Mouse (Mus musculus): Measurements from ENCODE around the gene Sart1.
"Not testable (repeated sequence)": the region's sequence is repeated elsewhere in the genome, so short reads cannot be mapped to it uniquely, and the experiment has no call there.

The Sart1 gene

DNA sequence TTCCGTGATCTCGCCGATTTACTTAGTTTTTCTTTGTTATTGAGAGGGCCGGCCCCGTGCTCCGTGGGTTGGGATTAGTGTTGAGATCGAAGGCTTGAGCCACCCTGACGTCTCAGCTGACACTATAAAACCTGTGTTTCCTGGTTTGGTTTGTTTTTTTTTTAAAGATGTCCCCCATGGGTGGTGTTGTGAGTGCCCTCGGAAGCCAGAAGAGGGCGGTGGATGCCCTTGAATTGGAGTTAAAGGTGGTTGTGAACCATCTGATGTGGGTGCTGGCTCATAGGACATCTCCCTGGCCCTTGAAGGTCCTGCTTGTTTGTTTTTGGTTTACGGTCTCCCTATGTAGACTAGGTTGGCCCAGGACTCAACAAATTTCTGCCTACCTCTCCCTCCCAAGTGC lies 21.0 kb downstream of the Sart1 start:
- no peak for DNase-seq (ENCODE audit: low spot score)

DNA sequence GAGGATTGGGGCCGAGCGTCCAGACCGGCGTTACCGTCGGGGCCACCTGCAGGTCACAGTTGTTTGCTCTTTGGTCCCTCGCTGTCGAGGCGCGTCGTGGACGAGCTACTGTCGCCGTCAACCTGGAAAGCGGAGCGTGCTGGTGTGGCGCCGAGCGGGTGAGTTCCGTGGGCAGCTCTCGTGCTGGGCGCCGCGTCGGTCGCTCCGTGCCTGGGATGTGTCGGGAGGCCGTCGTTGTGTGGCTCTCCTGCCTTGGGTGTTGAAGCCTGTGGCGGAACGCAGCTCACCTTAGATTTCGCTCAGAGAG lies 21.5 kb downstream of the Sart1 start, which contains the start of gene Banf1:
Banf1 (minus strand) TSS at position 116 of the 307 bp plus-strand sequence.
- DNase-seq (ENCODE audit: low spot score): no peak

DNA sequence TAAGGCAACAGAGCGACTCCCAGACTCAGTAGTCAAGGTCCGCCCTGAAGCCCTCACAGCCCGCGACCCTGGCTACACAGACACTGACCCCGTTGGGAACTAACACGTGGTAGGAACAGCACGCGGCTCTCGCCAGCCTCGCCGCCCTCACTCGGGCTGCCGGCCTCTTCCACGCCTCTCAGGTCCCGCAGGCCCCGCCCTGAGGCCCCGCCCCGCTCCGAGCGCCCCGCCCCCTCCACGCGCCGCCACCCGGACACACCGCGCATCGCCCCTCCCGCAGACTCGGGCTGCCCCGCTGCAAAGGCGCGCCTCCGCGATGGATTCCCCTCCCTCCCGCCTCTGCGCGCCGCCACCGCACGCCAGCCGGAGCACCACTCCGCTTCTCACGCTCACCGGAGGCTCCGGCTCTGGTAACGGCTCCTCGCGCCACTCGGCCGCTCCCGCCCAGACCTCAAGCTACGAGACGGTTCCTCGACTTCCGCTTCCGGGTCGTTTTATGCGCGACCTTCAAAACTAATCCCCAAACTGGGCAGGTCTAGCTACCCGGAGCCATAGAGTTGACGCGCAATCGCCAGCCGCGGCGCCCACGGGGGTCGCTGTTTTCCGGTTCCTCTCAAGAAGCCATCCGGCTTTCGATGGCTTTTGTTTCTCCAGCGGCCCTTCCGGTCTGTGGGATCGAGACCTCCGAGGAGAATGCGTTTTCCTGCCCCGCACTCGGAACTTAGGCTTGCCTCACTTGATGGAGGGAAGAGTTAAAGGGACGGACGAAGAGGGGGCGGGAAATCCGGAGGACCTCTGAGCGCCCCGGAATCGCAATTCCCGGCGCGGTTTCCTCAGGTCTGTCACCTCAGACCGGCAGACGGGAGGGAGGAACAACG lies 22.1 kb downstream of the Sart1 start, which contains the start of gene Eif1ad:
Eif1ad (plus strand) TSS at position 567 of the 878 bp plus-strand sequence.
- DNase-seq (ENCODE audit: low spot score): peak; percentile 97

DNA sequence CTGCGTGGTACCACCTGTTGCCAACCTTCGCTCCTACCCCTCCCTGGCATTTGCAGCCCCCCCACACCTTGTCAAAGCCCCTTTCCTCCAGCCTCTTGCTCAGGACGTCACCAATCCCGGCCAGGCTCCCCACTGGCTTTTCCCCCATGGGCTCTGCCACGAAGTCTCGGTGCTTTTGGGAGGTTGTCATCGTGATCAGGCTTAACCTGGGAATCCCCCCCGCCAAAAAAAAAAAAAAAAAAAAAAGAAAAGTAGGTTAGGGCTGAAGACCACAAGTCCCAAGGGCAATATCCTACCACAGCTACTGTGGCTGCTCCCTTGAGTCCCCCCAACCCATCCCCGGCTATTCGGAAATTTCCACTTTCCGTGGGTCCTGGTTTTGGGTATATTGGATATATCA lies 22.8 kb downstream of the Sart1 start:
- no peak for DNase-seq (ENCODE audit: low spot score)

DNA sequence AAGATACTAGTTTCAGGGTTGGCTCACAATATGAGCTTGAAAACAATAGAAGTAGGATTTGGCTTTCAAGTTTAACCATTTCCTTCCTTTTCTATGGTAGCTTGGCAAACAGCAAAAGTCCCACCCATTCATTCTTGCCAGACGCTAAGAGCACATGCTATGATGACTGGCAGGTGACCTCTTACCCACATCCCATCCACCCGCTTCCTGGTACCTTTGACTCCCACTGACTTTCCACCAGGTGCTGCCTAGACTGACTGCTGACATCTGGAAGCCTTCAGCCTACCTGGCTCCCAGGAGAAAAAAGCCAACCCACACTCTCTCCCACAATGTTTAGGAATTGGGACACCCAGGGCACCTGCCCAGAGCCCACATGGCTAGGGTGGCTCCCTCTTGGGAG lies 24.4 kb downstream of the Sart1 start:
- no peak for DNase-seq (ENCODE audit: low spot score)

DNA sequence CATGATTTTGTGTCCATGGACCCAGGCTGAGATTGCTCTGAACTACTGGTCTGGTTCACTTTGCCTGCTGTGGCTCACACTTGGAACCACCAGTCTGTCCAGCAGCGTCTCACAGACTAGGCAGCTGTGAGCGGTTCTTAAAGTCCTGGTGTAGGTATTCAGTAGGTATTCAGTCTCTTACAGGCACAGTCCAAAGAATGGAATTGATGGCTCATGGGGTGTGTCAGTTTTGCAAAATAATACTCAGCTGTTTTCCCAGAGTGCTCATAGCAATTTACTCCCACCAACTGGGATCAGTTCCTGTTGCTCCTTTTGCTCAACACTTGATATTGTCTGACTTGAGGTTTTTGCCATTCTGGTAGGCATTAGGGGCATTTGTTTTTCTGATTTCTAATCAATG lies 26.3 kb downstream of the Sart1 start:
- no peak for DNase-seq (ENCODE audit: low spot score)

DNA sequence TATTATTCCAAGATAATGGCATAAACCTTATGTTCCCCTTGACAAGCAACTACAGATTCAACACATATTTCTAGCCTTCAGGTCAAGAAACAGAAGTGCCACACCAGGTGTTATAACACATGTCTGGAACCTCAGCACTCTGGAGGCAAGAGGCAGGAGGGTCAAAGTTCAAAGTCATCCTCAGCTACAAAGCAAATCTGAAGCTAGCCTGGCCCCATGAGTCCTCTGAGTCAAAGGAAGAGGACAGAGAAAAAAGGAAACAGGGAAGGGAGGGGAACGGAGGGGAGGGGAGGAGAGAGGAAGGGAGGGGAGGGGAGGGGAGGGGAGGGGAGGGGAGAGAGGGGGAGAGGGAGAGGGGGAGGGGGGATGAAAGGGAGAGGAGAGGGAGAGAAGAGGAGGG lies 32.4 kb downstream of the Sart1 start:
- no peak for DNase-seq (ENCODE audit: low spot score)

DNA sequence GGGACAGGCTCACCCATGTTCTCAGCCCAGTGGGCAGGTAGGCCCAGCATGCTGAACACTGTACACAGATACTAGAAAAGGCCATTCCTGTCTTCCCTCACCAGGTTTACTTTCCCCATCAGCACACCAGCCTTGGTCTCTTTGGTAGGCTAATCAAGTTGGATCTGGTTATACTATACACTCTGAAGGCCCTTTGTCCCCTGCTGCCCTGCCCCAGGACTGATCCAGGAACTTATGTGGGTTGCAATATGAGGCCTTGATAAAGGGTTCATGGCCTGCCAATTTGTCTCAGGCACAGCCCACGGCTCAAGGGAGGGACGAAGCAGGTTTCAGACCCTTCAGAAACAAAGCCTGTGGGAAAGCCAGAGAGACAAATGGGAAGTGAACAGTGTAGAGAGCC lies 34.9 kb downstream of the Sart1 start:
- no peak for DNase-seq (ENCODE audit: low spot score)

DNA sequence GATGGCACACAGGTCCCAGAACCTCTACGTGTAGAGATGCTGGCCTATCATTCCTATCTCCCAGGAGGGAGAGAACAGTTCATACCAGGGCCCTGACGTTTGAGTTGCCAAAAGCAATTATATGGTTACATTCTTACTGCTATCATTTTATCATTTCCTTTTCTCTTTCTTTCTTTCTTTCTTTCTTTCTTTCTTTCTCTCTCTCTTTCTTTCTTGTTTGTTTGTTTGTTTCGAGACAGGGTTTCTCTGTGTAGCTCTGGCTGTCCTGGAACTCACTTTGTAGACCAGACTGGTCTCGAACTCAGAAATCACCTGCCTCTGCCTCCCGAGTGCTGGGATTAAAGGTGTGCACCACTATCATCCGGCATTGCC lies 39.0 kb downstream of the Sart1 start, which contains the start of gene Cst6:
Cst6 (minus strand) TSS at position 73 of the 372 bp plus-strand sequence.
- DNase-seq (ENCODE audit: low spot score): not testable (repeated sequence)

DNA sequence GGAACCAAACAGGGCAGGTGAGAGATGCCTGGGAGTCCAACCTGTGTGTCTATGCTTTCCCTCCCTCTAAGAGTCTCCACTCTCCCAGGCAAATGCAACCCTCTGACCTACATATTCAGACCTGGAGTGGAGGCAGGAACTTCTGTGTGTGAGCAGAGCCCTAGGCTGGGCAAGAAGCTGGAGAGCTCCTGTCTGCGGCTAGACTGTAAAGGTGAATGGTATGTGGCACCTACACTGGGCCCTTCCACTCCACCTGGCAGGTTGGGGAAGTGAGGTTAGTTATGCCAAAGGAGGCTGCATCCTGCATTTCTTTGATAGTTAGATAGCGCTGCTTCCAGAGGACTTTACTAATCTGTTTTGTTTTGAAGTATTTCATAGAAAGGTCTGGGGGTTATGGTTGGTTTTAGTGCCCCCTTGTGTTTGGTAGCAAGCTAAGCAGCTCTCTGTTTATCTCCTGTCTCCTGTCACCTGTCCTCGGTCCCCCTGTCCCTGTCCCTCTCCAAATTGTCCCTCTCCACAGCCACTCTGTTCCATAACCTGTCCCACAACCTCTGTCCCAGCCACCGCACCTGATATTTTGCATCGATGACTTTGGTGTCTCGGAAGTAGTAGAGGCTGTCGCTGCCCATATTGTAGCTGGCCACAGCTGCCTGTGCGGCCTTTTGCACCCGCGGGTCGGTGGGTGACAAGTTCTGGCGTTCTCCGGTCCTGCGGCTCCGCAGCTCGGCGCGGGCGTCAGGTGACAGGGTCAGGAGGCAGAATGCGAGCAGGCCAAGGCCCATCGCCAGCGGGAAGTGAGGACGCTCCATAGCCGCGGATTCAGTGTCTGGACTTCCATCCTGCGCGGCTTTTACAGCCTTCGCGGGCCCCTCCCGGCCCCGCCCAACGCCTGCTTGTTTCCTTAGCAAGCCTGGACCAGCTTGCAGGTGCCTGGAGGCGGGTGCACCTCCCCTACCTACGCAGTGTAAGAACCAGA lies 39.7 kb downstream of the Sart1 start:
- DNase-seq (ENCODE audit: low spot score): peak; percentile 79

DNA sequence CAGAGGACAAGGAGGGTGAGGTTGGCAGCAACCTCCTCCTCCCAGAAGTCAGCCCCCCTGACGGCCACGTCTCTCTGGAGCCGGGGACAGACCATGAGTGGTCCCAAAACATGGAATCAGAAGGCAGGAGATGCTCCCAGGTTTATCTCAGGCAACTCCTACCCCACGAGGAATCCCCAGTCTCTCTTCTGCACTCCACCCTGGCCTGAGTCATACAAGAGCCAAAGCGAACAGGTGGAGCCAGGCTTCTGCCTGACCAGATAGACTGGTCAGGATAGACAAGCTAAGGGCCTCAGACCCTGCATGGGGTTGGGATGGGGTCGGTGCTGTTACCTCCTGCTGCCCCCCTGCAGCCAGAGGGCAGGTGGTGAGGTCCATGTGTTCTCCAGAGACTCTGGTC lies 40.4 kb downstream of the Sart1 start:
- DNase-seq (ENCODE audit: low spot score): no peak

DNA sequence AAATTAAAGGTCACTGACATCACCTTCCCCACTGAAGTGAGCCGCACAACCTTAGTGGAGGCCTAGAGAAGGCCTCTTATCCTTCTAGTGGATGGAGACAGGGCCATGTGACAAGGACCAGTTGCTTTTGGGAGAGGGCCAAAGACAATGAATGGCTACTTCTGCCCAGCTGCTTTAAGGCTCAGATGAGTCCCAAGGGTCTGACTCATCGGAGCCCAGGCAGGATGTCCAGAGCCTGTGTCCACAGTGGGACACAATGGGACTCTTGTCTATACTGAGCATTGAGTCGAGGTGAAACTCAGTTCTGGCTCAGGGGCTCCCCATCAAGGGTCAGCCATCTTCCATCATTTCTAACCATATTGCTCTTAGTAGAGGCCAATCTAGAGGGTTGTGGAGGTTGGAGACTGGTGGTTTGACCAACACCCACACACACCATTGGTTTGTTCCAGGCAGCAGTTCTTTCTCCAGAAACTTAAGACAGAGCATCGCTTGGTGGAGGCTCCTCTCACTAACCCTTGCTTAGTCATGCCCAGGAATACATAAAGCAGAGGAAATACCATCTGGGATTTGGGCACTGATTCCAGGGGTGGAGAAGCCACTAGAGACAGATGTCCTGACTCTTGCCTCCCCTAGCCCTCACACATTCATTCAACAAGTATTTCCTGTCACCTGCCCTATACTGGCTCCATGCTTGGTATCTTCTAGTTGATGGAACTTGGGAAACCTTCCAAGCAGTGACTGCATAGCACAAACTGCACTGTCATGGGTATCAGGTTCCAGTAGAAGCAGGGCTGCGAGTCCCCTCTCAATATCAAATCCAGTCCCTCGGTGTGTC lies 43.0 kb downstream of the Sart1 start:
- no peak for DNase-seq (ENCODE audit: low spot score)

DNA sequence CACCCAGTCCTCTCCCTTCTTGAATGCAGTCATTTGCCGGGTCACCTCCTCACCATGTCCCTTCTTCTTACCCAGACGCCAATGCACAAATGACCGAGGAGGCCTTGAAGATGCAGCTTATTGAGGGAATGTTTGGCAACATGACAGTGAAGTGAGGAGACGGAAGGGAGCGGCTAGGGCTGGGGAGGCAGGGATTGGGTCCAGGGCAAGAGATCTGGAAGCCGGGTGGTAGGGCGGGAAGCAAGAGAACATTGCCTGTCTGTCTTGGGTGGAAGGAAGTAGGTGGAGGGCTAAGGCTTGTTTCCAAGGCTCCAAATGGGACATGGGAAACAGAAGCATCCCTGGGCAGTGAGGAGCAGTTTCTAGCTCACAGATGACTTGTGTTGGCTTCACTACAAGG lies 47.1 kb downstream of the Sart1 start:
- no peak for DNase-seq (ENCODE audit: low spot score)

DNA sequence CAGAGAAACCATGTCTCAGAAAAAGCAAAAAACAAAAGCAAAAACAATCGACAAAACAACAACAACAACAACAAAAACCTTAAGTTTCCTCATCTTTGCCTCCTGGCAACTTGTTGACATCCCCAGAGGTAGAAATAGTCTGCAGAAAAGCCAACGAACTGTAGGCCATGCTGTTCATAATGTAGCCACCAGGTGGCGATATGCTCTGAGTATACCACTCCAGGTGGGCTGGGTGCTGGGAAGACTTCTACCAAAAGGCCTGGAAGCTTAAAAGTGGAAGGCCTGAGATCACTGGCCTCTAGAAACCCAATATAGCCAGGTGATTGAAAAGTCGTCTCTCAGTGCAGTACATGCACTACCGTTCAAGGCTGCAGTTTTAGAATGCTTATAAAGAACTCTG lies 50.5 kb downstream of the Sart1 start:
- peak; percentile 85 for DNase-seq (ENCODE audit: low spot score)

DNA sequence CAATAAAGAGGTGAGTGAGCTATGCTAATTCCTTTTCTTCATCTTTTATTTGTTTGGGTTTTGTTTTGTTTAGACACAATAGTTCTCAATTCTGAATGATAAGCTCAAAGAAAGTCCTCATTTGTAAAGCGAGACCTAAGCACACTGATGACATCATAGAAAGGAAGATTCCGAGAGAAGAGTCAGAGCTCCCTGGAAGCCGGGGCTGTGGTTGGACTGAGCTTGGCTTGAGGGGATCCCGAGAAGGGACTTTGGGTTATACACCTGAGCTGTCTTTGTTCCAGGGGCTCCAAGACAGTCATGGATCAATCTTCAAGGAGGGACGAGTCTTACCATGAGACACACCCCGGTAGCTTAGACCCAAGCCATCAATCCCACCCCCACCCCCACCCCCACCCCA lies 53.1 kb downstream of the Sart1 start, which contains the start of gene Catsper1:
Catsper1 (plus strand) TSS at position 301 of the 400 bp plus-strand sequence.
- no peak for DNase-seq (ENCODE audit: low spot score)

DNA sequence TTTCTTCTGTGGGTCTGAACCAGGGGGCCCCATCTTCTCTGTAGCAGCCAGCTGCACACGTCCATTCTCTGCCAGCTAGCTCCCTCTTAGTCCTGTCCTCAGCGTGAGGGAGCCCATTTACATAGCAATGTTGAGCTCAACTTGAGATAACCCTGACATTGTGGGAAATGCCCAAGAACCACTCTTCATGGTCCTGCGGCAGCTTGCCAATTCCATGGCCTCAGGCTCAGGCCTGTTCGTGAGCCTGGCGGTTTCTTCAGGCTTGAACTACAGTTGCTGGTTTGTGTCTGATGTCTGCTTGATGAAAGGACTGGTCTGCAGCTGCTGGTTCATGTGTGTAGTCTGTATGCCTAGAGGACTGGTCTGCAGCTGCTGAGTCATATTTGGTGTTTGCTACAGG lies 53.8 kb downstream of the Sart1 start:
- DNase-seq (ENCODE audit: low spot score): no peak

DNA sequence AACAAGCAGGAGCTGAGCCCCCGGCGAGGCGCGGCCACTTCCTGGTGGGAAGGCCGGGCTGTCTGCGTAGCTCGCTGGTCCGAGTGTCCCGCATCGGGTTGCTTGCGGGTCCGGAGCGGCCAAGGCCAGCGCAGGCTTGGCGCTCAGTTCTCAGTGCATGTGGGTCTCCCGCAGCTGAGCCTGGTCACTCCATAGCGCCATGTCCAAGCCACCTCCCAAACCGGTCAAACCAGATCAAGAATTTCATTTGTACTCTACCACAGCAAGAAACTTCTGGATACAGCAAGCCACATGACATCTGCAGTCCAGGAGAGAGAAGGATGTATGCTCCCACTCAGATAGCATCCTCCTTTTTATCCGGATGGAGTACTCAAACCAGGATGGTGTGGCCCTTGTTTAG lies 60.5 kb downstream of the Sart1 start:
- no peak for DNase-seq (ENCODE audit: low spot score)

All from retina, embryonic 14.5 days (tissue).